Mouse (Mus musculus) left cerebral cortex, adult 11 months (tissue): ENCODE measurements around the gene Atp6v1e2.

Experiments
- DNase-seq: peaks from one replicate; pipeline ENCODE4 v3.0.0; 2022; ENCODE audit warnings: low spot score

The Atp6v1e2 gene

GRCm38 (mm10) chr17:86915540-86915939, 32.2 kb downstream of the Atp6v1e2 start:
- no peak for DNase-seq

- DNase-seq, result no peak
These were observed 34.6 kb downstream of the Atp6v1e2 start for GRCm38 (mm10) chr17:86913003-86913607.

GRCm38 (mm10) chr17:86911261-86911660, 36.4 kb downstream of the Atp6v1e2 start:
- DNase-seq, result no peak

- DNase-seq, result no peak
These were observed 37.8 kb downstream of the Atp6v1e2 start for GRCm38 (mm10) chr17:86909733-86910495.

- DNase-seq, result no peak
These were observed 39.4 kb downstream of the Atp6v1e2 start for GRCm38 (mm10) chr17:86908316-86908715.

GRCm38 (mm10) chr17:86907092-86907491, 40.6 kb downstream of the Atp6v1e2 start:
- no peak for DNase-seq

- no peak for DNase-seq
These were observed 41.1 kb downstream of the Atp6v1e2 start for GRCm38 (mm10) chr17:86906601-86907000.

GRCm38 (mm10) chr17:86906136-86906461, 41.6 kb downstream of the Atp6v1e2 start:
- peak; percentile 70 for DNase-seq

GRCm38 (mm10) chr17:86905297-86906135, 42.2 kb downstream of the Atp6v1e2 start:
- DNase-seq, result no peak

GRCm38 (mm10) chr17:86904206-86904605, 43.5 kb downstream of the Atp6v1e2 start:
- DNase-seq, result no peak

- DNase-seq, result no peak
These were observed 44.1 kb downstream of the Atp6v1e2 start for GRCm38 (mm10) chr17:86903596-86903995.

- DNase-seq, result no peak
These were observed 45.2 kb downstream of the Atp6v1e2 start for GRCm38 (mm10) chr17:86902399-86903067.

- no peak for DNase-seq
These were observed 47.1 kb downstream of the Atp6v1e2 start for GRCm38 (mm10) chr17:86900564-86900963.

GRCm38 (mm10) chr17:86899821-86900220, 47.9 kb downstream of the Atp6v1e2 start:
- no peak for DNase-seq

GRCm38 (mm10) chr17:86897486-86898165, 50.1 kb downstream of the Atp6v1e2 start:
- DNase-seq, result no peak

GRCm38 (mm10) chr17:86895191-86895590, 52.5 kb downstream of the Atp6v1e2 start:
- no peak for DNase-seq
